Mouse (Mus musculus) midbrain, embryonic 15.5 days (tissue): ENCODE measurements around the gene St3gal3. TPM values are rescaled to one million over a fixed set of nuclear protein-coding genes. Genes with fewer than 3 reads are reported as not detected.
A peak's percentile ranks its signal among the peaks of the same experiment; 100 is the strongest.

Source experiments
- ATAC-seq: fragments of 200-750 bp; cut with Nextera tagmentation; replicated peaks from 2 replicates; pipeline ENCODE4 v1.8.0; 2017; ENCODE audit warnings: moderate TSS enrichment
- H3K27ac ChIP-seq: fragments of 300-500 bp; sonication (generic); 2 replicates; pipeline ENCODE4 v1.5.1; 2015; ENCODE audit warnings: mild to moderate bottlenecking, inconsistent platforms
- H3K27me3 ChIP-seq: fragments of 300-500 bp; sonication (generic); replicated peaks from 2 replicates; pipeline ENCODE4 v1.6.1; 2015; ENCODE audit warnings: inconsistent platforms
- H3K36me3 ChIP-seq: fragments of 300-500 bp; sonication (generic); replicated peaks from 2 replicates; pipeline ENCODE4 v1.6.1; 2015; ENCODE audit warnings: inconsistent platforms
- H3K4me1 ChIP-seq: fragments of 300-500 bp; sonication (generic); 2 replicates; pipeline ENCODE4 v1.6.1; 2015; ENCODE audit warnings: inconsistent platforms
- H3K4me2 ChIP-seq: fragments of 300-500 bp; sonication (generic); 2 replicates; pipeline ENCODE4 v1.6.1; 2015; ENCODE audit warnings: inconsistent platforms, mild to moderate bottlenecking, moderate library complexity
- H3K4me3 ChIP-seq: fragments of 300-500 bp; sonication (generic); 2 replicates; pipeline ENCODE4 v1.5.1; 2015; ENCODE audit warnings: mild to moderate bottlenecking, inconsistent platforms
- H3K9ac ChIP-seq: fragments of 300-500 bp; sonication (generic); 2 replicates; pipeline ENCODE4 v1.6.1; 2015; ENCODE audit warnings: mild to moderate bottlenecking, inconsistent platforms
- H3K9me3 ChIP-seq: fragments of 300-500 bp; sonication (generic); 2 replicates; pipeline ENCODE4 v1.6.1; 2016; ENCODE audit warnings: inconsistent platforms
- WGBS: fragments of 180-500 bp; shearing (Covaris S2); methylation state at CpG from one replicate; pipeline ENCODE4 v1.1.7; 2015; ENCODE audit warnings: mixed read lengths; 5-methylcytosine and 5-hydroxymethylcytosine counted together
- polyA plus RNA-seq: library from polyadenylated mRNA; unstranded; fragments of >200 nt; fragmentation: Nextera tagmentation; extraction: Ambion mirVana; gene quantifications from 2 replicates; pipeline ENCODE4 v1.2.1, GENCODE M21; 2015

The St3gal3 gene
- polyA plus RNA-seq, 1 experiment from 2014 or later = 12.6 TPM

DNA sequence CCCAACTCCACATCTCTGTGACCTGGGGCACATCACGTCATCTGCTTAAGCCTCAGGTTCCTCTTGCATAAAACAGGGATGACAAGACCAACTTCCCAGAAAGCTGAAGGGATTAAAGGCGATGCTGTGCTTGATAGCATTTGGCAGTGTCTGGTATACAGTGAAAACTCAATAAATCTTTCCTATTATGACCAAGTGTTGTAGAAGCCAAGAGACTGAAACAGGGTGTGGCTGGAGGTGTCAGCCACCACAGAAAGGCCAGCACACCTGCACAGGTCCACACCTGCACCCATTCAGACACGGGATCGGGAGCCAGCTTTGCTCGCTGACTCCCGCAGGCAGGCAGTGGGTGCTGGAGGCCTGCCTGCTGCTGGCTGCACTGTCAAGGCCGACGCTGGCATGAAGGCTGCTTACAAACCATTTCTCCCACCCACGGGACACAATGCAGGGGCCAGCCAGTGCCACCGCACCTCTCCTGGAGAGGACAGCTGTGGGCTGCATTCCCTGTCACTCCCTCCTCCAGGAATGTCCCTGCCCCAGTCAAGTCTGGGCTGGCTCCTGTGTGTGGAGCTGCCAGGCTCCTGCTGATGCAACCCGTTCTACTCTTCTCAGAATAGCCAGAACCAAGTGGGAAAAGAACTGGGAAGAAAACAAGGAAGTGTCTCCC lies 187.9 kb downstream of the St3gal3 start:
- Histone ChIP-seq H3K4me3 (no peak overlapping the region), H3K36me3 (no peaks in the 10 kb centered on the region), H3K9me3 (no peaks in the 10 kb centered on the region), H3K4me1 (0 out of 2 replicates have a peak, but pooled peaks cover 6% of the 10 kb centered on the region), H3K4me2 (no peak overlapping the region), H3K27ac (no peak overlapping the region), H3K27me3 (no peaks in the 10 kb centered on the region), H3K9ac (no peak overlapping the region)
- WGBS = 92% methylated on average over 11 of the region's 11 CpGs
- no peak for ATAC-seq

GRCm38 (mm10) chr4:117943317-117943716 lies 191.4 kb downstream of the St3gal3 start:
- Histone ChIP-seq H3K36me3 (no peaks in the 10 kb centered on the region), H3K4me3 (no peak overlapping the region), H3K9me3 (no peaks in the 10 kb centered on the region), H3K27me3 (no peaks in the 10 kb centered on the region), H3K27ac (no peak overlapping the region), H3K4me1 (0 out of 2 replicates have a peak, but pooled peaks cover 6% of the 10 kb centered on the region), H3K9ac (no peak overlapping the region), H3K4me2 (no peak overlapping the region)
- WGBS = 29% methylated on average over 5 of the region's 5 CpGs
- no peak for ATAC-seq

DNA sequence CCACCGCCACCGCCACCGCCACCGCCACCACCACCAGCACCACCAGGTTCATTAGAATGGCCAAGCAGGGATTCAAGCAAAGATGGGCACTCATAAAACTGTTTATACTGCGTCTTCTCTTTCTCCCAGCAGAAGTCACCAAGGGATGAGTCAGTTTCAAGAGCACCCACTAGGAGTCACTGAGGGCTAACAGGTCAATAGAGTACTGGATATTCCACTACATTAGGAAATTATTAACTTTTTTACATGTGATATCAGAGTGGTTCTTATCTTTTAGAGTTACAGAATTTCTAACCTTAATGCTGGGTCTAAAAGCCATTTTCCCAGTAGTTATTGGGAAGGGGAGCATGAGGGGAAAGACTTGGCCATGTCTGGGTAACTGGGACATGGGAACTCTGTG lies 197.8 kb downstream of the St3gal3 start:
- ATAC-seq = no peak
- no peak overlapping the region for H3K4me2 ChIP-seq
- WGBS = 93% methylated on average over 5 of the region's 5 CpGs
- no peaks in the 10 kb centered on the region for H3K9me3 ChIP-seq
- no peak overlapping the region for H3K9ac ChIP-seq
- no peaks in the 10 kb centered on the region for H3K27me3 ChIP-seq
- no peak overlapping the region for H3K27ac ChIP-seq
- H3K4me1 ChIP-seq = no peaks in the 10 kb centered on the region
- H3K36me3 ChIP-seq = no peaks in the 10 kb centered on the region
- no peak overlapping the region for H3K4me3 ChIP-seq

DNA sequence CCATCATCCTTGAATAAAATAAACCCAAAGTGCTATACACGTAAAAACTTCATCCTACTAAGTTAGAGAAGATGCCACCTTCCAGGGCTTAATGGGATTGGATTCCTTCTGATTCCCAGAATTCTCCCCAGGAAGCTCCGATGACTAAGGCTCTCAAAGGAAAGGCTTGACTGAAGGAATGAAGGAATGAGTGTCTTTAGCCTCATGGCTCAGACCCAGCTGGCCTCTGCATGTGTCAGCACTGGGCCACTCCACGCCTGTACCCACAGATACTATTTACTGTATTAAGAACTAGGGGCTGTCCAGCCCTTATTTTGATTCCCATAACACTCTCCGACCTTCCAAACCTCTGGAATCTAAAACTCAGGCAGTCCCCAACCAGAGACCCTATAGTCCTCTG lies 200.6 kb downstream of the St3gal3 start:
- H3K9ac ChIP-seq = no peak overlapping the region
- ATAC-seq = no peak
- no peak overlapping the region for H3K4me2 ChIP-seq
- WGBS = 90% methylated on average over 4 of the region's 4 CpGs
- no peak overlapping the region for H3K4me3 ChIP-seq
- H3K27me3 ChIP-seq = peaks cover 15% of the 10 kb centered on the region
- no peak overlapping the region for H3K27ac ChIP-seq
- no peaks in the 10 kb centered on the region for H3K9me3 ChIP-seq
- H3K4me1 ChIP-seq = peaks cover 7% of the 10 kb centered on the region
- no peaks in the 10 kb centered on the region for H3K36me3 ChIP-seq

DNA sequence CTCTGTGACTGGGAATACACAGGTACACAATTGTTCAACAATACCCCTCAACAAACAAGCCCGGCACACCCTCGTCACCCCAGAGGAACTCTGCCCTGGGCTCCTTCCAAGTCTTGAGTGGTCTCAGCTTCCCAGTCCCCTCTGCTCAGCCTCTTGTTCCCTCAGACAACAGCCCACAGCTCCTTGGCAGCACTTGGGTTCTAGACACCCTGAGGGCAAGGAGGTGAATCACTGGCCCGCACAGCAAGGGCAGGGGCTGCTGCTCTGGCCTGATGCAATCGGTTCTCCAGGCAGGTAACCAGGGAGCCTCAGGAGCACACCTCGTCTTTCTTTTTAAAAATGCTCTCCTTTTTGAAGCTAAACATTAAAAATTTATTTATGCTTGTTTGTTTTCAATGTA lies 201.5 kb downstream of the St3gal3 start:
- 84% methylated on average over 5 of the region's 5 CpGs for WGBS
- H3K4me2 ChIP-seq = no peak overlapping the region
- H3K9ac ChIP-seq = no peak overlapping the region
- no peaks in the 10 kb centered on the region for H3K9me3 ChIP-seq
- H3K4me1 ChIP-seq = peaks cover 16% of the 10 kb centered on the region
- no peak overlapping the region for H3K27ac ChIP-seq
- no peak for ATAC-seq
- no peaks in the 10 kb centered on the region for H3K36me3 ChIP-seq
- peaks cover 23% of the 10 kb centered on the region for H3K27me3 ChIP-seq
- H3K4me3 ChIP-seq = no peak overlapping the region

DNA sequence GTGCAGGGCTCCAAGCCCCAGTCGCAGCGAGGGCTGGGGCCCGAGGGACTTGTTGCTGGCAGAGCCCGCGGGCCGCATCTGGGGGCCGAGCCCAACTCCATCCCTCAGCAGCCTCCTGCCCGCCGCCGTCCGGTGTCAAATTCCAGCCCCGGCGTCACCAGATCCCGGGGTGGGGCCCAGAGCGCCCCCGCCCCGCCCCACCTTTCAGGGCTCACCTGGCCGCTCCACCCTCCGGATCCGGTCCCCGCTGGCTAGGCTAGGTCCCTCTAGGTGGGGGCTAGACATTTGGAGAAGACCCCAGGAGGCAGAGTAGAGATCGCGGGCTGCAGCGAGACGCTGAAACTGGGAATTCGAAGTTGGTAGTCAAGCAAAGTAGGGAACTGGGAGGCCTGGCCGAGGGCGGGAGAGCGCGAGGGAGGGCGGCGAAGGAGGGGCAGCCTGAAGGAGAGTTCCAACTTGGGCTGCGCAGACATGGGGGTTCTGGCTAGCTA lies 205.3 kb downstream of the St3gal3 start, which contains the start of gene Artn:
TSS of gene Artn (minus strand) at position 373 of the 491 bp plus-strand sequence.
- Histone ChIP-seq H3K4me3 (peak within 1 kb of the TSS; percentile 23), H3K4me2 (peak within 1 kb of the TSS; percentile 48), H3K9me3 (no peaks in the 10 kb centered on the region), H3K4me1 (peaks cover 32% of the 10 kb centered on the region), H3K36me3 (no peaks in the 10 kb centered on the region), H3K27ac (no peak within 1 kb of the TSS), H3K9ac (peak within 1 kb of the TSS; percentile 20; the same call in 1 of the 2 replicates), H3K27me3 (peaks cover 47% of the 10 kb centered on the region)
- ATAC-seq = no peak
- WGBS = under 1% methylated on average over 33 of the region's 33 CpGs

- H3K36me3 ChIP-seq = no peaks in the 10 kb centered on the region
- no peak overlapping the region for H3K27ac ChIP-seq
- H3K4me3 ChIP-seq = peak overlapping the region; percentile 23; the same call in 1 of the 2 replicates
- H3K4me2 ChIP-seq = peak overlapping the region; percentile 48
- WGBS = 2% methylated on average over 13 of the region's 13 CpGs
- H3K9me3 ChIP-seq = no peaks in the 10 kb centered on the region
- H3K4me1 ChIP-seq = peaks cover 32% of the 10 kb centered on the region
- H3K9ac ChIP-seq = no peak overlapping the region
- H3K27me3 ChIP-seq = peaks cover 49% of the 10 kb centered on the region
- ATAC-seq = peak; percentile 10; the same call in 1 of the 2 replicates
These were observed 205.9 kb downstream of the St3gal3 start for GRCm38 (mm10) chr4:117928699-117929241.

DNA sequence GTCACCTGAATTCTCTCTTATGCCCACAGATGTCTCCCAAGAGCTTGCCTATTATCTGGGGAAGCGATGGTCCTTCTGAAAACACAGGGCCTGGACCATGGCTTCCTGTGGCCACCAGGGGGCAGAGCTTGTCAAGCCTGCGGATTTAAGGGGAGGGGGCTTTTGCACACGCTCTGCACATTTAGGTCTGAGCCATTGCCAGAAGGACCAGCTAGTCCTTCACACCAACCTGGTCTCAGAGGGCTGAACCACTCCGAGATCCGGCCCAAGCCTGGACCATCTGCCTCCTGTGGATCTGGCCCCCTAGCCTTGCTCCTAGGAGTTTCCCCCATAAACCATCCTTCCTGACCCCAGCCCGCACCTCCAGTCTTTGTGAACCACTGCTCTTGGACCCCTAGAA lies 206.5 kb downstream of the St3gal3 start:
- peaks cover 49% of the 10 kb centered on the region for H3K27me3 ChIP-seq
- no peak overlapping the region for H3K4me2 ChIP-seq
- H3K27ac ChIP-seq = no peak overlapping the region
- WGBS = 7% methylated on average over 6 of the region's 6 CpGs
- H3K9ac ChIP-seq = no peak overlapping the region
- H3K4me3 ChIP-seq = no peak overlapping the region; the same call in 1 of the 2 replicates
- 0 out of 2 replicates have a peak, but pooled peaks have one; percentile 19 for ATAC-seq
- no peaks in the 10 kb centered on the region for H3K36me3 ChIP-seq
- H3K4me1 ChIP-seq = peaks cover 32% of the 10 kb centered on the region
- no peaks in the 10 kb centered on the region for H3K9me3 ChIP-seq

- H3K27me3 ChIP-seq = peaks cover 49% of the 10 kb centered on the region
- H3K4me1 ChIP-seq = peaks cover 32% of the 10 kb centered on the region
- 1% methylated on average over 71 of the region's 71 CpGs for WGBS
These were observed 207.9 kb downstream of the St3gal3 start for GRCm38 (mm10) chr4:117926545-117927482.

GRCm38 (mm10) chr4:117924916-117925315 lies 209.8 kb downstream of the St3gal3 start:
- no peaks in the 10 kb centered on the region for H3K9me3 ChIP-seq
- peaks cover 43% of the 10 kb centered on the region for H3K27me3 ChIP-seq
- no peaks in the 10 kb centered on the region for H3K36me3 ChIP-seq
- H3K4me1 ChIP-seq = peaks cover 32% of the 10 kb centered on the region
- no peak overlapping the region for H3K4me3 ChIP-seq
- ATAC-seq = no peak
- no peak overlapping the region for H3K4me2 ChIP-seq
- H3K27ac ChIP-seq = no peak overlapping the region
- WGBS = 58% methylated on average over 5 of the region's 6 CpGs
- no peak overlapping the region for H3K9ac ChIP-seq

More at GRCm38 (mm10) chr4:117926545-117927482, 207.9 kb downstream of the St3gal3 start:
- Histone ChIP-seq H3K27ac (no peak overlapping the region; the same call in 1 of the 2 replicates), H3K36me3 (no peaks in the 10 kb centered on the region), H3K4me2 (peak overlapping the region; percentile 91), H3K9me3 (no peaks in the 10 kb centered on the region), H3K9ac (peak overlapping the region; percentile 54), H3K4me3 (peak overlapping the region; percentile 41)
- ATAC-seq = peak; percentile 80

- Histone ChIP-seq H3K27me3 (peaks cover 29% of the 10 kb centered on the region), H3K27ac (no peak overlapping the region)
These were observed 211.3 kb downstream of the St3gal3 start for GRCm38 (mm10) chr4:117923450-117923849.

GRCm38 (mm10) chr4:117921358-117921757 lies 213.4 kb downstream of the St3gal3 start:
- H3K4me1 ChIP-seq = peaks cover 1% of the 10 kb centered on the region; the same call in 1 of the 2 replicates
- no peak overlapping the region for H3K4me3 ChIP-seq
- H3K4me2 ChIP-seq = no peak overlapping the region
- H3K9me3 ChIP-seq = no peaks in the 10 kb centered on the region
- no peak overlapping the region for H3K9ac ChIP-seq
- H3K27ac ChIP-seq = no peak overlapping the region
- 88% methylated on average over 2 of the region's 2 CpGs for WGBS
- peaks cover 14% of the 10 kb centered on the region for H3K27me3 ChIP-seq
- H3K36me3 ChIP-seq = no peaks in the 10 kb centered on the region
- ATAC-seq = no peak

More at GRCm38 (mm10) chr4:117923450-117923849, 211.3 kb downstream of the St3gal3 start:
- ATAC-seq = no peak
- WGBS = 58% methylated on average over 2 of the region's 2 CpGs
- H3K9ac ChIP-seq = no peak overlapping the region
- no peak overlapping the region for H3K4me2 ChIP-seq
- H3K36me3 ChIP-seq = no peaks in the 10 kb centered on the region
- peaks cover 18% of the 10 kb centered on the region for H3K4me1 ChIP-seq
- H3K9me3 ChIP-seq = no peaks in the 10 kb centered on the region
- no peak overlapping the region for H3K4me3 ChIP-seq
